ENCODE assay signal across 1 mouse cellular context in the genomic region with DNA sequence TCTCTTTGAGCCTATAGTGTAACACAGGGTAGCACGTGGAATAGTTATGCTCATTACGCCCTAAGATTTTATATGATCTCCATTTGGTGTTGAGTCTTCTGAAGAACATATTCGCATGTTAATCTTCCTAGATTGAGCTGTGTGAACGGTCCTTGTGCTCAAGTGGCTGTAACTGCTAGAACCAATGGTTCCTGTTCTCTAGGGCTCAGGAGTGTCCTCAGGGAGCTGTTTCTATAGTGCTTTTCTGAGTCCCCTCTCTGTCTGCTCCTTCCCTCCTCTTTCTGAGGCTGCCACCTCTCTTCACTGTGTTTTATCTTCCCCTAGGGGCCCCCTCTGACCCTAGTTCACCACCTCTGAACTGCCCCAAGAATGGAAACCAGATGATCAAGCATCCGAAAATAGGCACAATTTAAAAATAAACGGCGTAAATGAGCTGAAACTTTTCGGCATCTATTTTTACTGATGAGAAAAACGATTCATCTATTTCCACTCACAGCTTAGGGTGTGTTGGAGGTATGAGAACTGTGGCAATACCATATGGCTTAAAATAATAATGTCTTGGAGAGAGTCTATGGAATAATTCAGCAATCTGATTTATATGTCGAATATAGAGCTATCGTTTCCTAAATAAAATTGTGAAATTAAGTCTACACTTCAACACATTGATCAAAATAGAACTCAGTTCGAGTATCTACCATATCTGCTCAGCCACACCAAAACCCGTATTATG.
TF ChIP-seq lines count a peak whose summit lies in the region.

No protein-coding gene starts in this region.

TF ChIP-seq in CH12.LX, 34 proteins besides CTCF, POLR2A, EP300 and RAD21 (continued from another document):
- TF ChIP-seq JUN (IDR thresholded peaks at IDR 0.05; ENCODE audit: insufficient read depth, low read depth, low read length) (peak; percentile 39; the same call in 1 of the 2 replicates), MYC (IDR thresholded peaks at IDR 0.05; ENCODE audit: low read depth, low read length) (peak; percentile 77), E2F4 (IDR thresholded peaks at IDR 0.05; ENCODE audit: insufficient replicate concordance, low read depth, low read length) (no peak), MXI1 (IDR thresholded peaks at IDR 0.05; ENCODE audit: low read depth, low read length) (no peak), IRF4 (IDR thresholded peaks at IDR 0.05; ENCODE audit: low read depth, low read length) (peak; percentile 79), ZMIZ1 (IDR thresholded peaks at IDR 0.05; ENCODE audit: low read depth, low read length) (no peak), TCF12 (IDR thresholded peaks at IDR 0.05; ENCODE audit: low read depth, low read length) (peak; percentile 58), ETS1 (conservative IDR thresholded peaks at IDR 0.05; ENCODE audit: low read depth, low read length) (peak; percentile 86), NELFE (IDR thresholded peaks at IDR 0.05; ENCODE audit: low read depth, low read length) (no peak), PAX5 (IDR thresholded peaks at IDR 0.05; ENCODE audit: low read length) (no peak), SMC3 (IDR thresholded peaks at IDR 0.05; ENCODE audit: low read depth, low read length) (no peak), MAZ (IDR thresholded peaks at IDR 0.05; ENCODE audit: low read depth, low read length) (no peak), NRF1 (IDR thresholded peaks at IDR 0.05; ENCODE audit: low read depth, low read length) (no peak), SIN3A (IDR thresholded peaks at IDR 0.05; ENCODE audit: low read length) (peak; percentile 37; the same call in 1 of the 2 replicates), JUND (conservative IDR thresholded peaks at IDR 0.05; ENCODE audit: low read depth, low read length) (no peak), CHD2 (IDR thresholded peaks at IDR 0.05; ENCODE audit: low read length) (0 out of 2 replicates have a peak, but pooled peaks have one; percentile 22), ELF1 (IDR thresholded peaks at IDR 0.05; ENCODE audit: low read depth, low read length) (no peak; the same call in 1 of the 2 replicates)
